Mouse (Mus musculus): ENCODE results near the gene Shkbp1. TPM values are rescaled to one million over a fixed set of nuclear protein-coding genes. Genes with fewer than 3 reads are reported as not detected.

Shkbp1 gene
- total RNA-seq (2021) = 23.3 and 28.6 TPM in 2 replicates
- long read RNA-seq, transcript Shkbp1-201 (18 exons, 2,358 nt) = major isoform, 30 of 40 reads
- long read RNA-seq, partial matches to known transcripts = 3 of 40 reads
- long read RNA-seq, other reads (novel, unspliced or antisense) = 7 of 40 reads

DNA sequence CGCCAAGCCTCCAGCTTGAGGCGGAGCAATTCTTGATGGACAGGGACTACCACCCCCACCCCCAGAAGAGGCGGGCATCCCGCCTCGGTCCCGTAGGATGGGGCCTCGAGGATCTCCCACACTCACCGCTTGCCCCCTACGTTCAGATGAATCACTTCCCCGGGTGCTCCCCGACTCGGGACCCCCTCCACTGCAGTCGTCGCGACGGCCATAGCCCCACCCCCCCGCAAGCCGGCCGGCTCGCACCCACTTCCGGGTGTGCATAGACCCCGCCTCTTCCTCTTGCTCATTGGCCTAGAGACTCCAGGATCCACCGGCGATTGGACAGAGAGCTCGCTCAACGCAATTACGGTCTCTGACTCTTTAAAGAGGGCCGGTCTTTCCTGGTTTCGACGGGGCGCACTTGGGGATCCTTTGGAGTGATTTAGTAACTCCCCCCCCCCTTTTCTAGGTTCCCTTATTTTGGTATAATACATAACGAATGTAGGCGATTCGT lies at the start of gene Shkbp1:
Gene Shkbp1, minus strand, starts transcription at position 275 of the 496 bp plus-strand sequence.
- peak; percentile 86 for DNase-seq

DNA sequence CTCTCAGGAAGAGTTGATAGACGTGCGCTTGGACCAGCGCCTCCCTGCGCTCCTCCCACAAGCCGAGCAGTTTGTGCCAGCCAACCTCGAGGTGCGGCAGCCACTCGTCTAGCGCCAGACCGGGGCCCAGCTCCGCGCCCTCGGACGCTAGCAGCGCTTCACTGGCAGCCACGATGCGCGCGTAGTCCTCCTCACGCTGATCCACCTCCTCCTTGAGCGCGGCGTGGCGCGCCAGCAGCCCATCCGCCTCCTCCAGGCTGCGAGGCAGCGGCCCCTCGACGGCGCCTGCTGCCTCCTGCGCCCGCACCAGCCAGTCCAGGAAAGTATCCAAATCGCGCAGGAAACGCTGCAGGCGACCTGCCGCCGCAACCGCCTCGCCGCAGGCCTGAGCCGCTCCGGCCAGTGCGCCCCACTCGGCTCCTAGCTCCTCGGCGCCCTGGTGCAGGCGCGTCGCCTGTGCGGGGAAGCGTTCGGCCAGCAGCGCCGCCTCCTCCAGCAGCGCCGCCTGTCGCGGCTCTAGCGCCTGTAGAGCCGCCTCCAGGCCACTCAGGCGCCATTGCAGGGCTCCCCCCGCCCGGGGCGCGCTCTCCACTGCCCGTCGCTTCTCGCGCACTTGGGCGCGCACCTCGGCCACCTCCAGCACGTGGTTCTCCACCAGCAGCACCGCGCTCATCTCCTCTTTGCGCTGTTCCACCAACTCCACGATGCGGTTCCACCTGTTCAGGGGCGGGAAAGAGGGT lies 48.6 kb upstream of the Shkbp1 start:
- no peak for DNase-seq

- DNase-seq = peak; percentile 76
These were observed 46.9 kb upstream of the Shkbp1 start for GRCm38 (mm10) chr7:27402675-27403074.

- DNase-seq = no peak
These were observed 44.7 kb upstream of the Shkbp1 start for GRCm38 (mm10) chr7:27400545-27400944.

DNA sequence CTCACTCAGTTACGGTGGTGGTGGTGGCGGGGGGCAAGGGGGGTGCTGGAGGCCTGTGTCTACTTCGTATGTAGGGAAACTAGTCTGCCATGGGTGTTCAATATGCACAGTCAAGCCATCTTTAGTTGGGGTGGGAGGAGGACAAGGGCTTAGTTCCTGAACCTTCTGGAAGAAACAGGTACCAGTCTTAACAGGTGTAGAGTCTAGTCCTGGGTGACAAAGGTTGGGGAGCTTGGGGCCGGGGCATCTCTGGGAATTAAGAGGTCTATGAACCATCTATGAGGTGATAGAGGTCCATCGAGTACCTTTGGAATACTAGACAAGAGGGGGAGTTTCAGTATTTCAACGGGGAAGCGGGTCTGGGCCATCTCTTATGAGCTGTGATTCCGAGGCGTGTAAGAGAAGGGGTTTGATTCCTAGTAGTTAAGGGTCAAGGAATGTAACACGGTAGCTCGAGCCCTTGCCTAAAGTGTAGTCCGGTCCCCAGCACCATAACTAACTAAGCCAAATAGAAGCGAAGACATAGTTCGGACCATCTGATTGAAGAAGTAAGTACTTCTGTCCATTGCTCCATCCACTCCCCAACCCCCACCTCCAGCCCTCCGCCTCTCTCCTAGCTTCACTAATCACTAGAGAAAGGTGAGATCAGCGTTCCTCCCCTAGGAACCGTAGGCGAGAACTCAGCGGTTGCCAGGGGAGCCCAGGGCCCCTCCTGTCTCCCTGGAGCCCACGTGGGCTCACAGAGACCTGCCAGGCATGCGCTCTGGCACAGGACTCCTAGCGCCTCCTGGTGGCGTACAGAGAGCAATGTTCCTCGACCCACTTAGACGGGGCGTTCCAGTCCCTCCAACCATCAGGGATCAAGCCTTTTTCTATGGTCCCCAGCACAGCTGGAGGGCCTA lies 41.5 kb upstream of the Shkbp1 start:
- peak; percentile 16 for DNase-seq

GRCm38 (mm10) chr7:27396184-27397047 lies 40.6 kb upstream of the Shkbp1 start:
- DNase-seq = peak; percentile 43

GRCm38 (mm10) chr7:27395521-27396183 lies 39.8 kb upstream of the Shkbp1 start:
- no peak for DNase-seq

- no peak for DNase-seq
These were observed 35.6 kb upstream of the Shkbp1 start for GRCm38 (mm10) chr7:27391416-27391815.

DNA sequence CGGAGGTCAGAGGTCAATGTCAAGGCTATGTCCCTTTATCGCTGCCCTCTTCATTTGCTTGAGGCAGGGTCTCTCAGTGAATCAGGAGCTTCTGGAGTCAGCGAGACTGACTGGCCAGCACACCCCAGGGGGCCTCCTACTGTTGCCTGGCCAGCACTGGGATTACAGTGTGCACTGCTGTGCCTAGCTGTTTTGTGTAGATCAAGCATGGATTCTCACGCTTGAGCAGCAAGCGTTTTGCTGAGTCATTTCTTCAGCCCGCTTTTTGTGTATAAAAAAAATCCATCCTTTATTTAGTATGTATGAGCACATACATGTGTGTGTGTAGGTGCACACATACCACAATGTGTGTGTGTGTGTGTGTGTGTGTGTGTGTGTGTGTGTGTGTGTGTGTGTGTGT lies 33.4 kb upstream of the Shkbp1 start:
- DNase-seq = no peak

DNA sequence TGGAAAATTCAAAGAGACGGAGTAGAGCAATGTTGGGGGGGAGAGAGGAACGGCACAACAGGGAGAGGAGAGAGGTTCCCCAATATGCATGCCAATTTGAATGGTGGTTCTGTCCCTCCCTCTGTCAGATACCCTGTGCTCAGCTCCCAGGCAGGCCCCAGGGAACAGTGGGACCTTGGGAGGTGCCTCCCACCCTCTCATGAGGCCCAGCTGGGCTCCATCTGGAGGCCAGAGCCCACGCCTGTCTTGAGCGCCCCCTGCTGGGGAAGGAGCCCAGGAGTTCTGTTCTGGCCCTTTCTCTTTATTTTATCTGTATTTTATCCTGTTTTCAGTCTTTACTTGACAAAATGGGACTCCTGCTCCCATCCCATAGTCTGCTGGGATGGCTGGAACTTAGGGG lies 28.9 kb upstream of the Shkbp1 start:
- DNase-seq = peak; percentile 78

DNA sequence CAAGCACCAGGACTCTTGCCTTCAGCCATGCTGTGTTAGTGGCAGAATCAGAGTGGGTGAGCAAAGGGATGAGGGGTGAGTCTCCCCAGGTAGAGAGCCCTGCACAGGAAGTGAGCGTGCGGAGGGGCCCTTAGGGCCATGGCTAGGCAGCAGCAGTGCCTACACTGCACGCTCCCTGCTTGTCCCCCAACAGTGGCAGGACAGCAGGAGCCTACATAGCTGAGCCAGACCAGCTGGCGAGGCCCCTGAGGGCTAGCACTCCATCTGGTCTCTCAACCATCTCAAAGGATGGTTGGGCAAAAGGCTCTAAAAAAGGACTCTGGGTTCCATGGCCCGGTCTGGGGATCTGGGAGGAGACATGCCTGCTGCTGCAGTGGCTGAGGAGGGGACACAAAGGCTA lies 28.3 kb upstream of the Shkbp1 start:
- DNase-seq = no peak

GRCm38 (mm10) chr7:27383233-27383632 lies 27.4 kb upstream of the Shkbp1 start:
- DNase-seq = no peak

GRCm38 (mm10) chr7:27381560-27381959 lies 25.7 kb upstream of the Shkbp1 start:
- no peak for DNase-seq

GRCm38 (mm10) chr7:27381009-27381408 lies 25.2 kb upstream of the Shkbp1 start:
- DNase-seq = no peak

DNA sequence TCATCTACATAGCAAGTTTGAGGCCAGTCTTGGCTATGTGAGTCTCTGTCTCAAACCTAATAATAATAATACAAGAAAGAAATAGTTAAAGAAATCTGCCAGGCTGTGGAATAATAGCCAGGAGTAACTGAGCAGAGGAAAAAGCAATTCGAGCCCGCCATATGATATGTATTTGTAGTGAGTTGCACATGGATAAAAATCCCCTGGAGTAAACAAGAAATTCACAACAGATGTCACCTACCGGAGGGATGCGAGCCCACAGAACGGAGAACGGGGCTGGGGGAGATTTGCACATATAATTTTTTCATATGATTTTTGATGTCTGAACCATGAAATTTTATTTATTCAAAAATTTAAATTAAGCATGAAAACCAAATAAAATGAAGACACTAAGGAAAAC lies 24.0 kb upstream of the Shkbp1 start:
- no peak for DNase-seq

DNA sequence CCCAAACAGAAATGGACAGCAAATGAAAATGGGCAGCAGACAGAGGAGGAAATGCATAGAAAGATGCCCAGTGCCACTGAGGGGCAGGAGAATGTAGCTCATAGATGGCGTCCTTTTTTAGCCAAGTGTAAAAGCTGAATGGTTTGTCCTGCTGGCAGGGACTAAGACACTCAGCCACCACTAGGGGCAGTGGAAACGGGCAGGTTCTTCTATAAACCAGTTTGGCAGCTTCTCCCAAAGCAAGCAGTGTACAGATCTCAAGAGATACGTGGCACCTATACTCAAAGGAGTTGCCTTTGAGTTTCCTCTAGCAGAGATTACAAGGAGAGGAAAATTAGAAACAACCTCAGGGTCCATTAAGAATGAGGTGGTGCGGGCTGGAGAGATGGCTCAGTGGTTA lies 22.6 kb upstream of the Shkbp1 start:
- DNase-seq = no peak

- DNase-seq = no peak
These were observed 19.5 kb upstream of the Shkbp1 start for GRCm38 (mm10) chr7:27375274-27375673.

DNA sequence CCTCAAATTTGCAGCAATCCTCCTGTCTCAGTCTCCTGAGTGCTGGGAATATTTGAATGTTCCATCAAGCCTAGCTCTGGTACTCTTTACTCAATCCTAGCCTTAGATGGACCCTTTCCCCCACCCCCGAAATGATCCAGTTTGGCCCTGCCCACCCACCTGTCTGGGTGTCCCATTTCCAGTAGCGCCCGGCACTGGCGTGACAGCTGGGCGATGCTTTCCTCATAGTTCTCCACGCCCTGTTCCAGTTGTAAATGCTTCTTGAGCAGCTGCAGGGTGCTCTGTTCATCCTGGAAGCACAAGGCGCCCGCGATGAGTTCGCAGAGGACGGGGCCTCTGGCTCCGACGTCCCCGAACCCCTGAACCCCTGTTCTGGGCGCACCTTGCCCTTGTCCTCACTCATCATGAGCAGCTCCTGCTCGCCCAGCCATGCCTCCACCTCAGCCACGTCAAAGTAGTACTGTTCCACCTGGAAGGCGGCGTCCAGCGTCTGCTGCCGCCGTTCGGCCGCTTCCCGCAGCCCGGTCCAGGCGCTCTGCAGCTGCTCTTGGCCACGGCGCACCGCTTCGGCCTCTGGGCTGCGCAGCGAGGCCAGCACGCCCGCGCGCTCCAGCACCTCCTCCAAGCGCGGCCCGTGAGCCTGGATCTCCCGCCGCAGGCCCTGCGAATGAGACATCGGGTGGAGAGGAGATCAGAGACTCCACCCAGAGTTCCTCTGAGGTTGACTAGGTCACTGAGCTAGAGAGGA lies 16.1 kb upstream of the Shkbp1 start:
- peak; percentile 23 for DNase-seq

- DNase-seq = no peak
These were observed 13.3 kb upstream of the Shkbp1 start for GRCm38 (mm10) chr7:27369111-27369510.

- no peak for DNase-seq
These were observed 12.2 kb upstream of the Shkbp1 start for GRCm38 (mm10) chr7:27367976-27368375.

All from adrenal gland, postnatal 25 days (tissue).